Mouse (Mus musculus) megakaryocyte, adult 5-6 weeks (primary cell): Measurements from ENCODE around the gene Trim16. TPM values are rescaled to one million over a fixed set of nuclear protein-coding genes. Genes with fewer than 3 reads are reported as not detected.

Source experiments
- ATAC-seq: 2 replicates; pipeline ENCODE4 v1.8.0; 2016; ENCODE audit warnings: mild to moderate bottlenecking, inconsistent platforms; ENCODE audit not compliant: poor library complexity, severe bottlenecking
- total RNA-seq, 2 experiments: library from RNA; stranded (forward) in 1 of 2; stranded (reverse) in 1 of 2; fragments of 153-499, 151-499 nt in 1 of 2; fragments of 221-1000, 200-1000 nt in 1 of 2; gene quantifications; 2 replicates each; pipeline versions ENCODE4 v1.2.3 to v1.2.4; 2015 to 2017

Trim16 gene
- total RNA-seq (2015), result 15.4 and 25.5 TPM in 2 replicates
- 21.4 and 22.8 TPM in 2 replicates for total RNA-seq (2017)

- peak; percentile 86 for ATAC-seq
Observed at GRCm38 (mm10) chr11:62820059-62820541, at the start of gene Trim16. Gene Trim16 (plus strand): TSS chr11:62820231.

- ATAC-seq, result no peak
Observed at GRCm38 (mm10) chr11:62776510-62776909, 43.5 kb upstream of the Trim16 start.

GRCm38 (mm10) chr11:62788935-62789616 is 31.0 kb upstream of the Trim16 start, which contains the start of gene Zfp286:
Gene Zfp286 (minus strand): TSS chr11:62789462.
- ATAC-seq, result peak; percentile 81

- ATAC-seq, result no peak
Observed at GRCm38 (mm10) chr11:62789617-62789936, 30.5 kb upstream of the Trim16 start.

GRCm38 (mm10) chr11:62804119-62804518 is 15.9 kb upstream of the Trim16 start:
- ATAC-seq, result no peak

GRCm38 (mm10) chr11:62807965-62808364 is 12.1 kb upstream of the Trim16 start:
- ATAC-seq, result peak; percentile 86

GRCm38 (mm10) chr11:62809201-62809600 is 10.8 kb upstream of the Trim16 start:
- ATAC-seq, result peak; percentile 33; the same call in 1 of the 2 replicates

- ATAC-seq, result no peak
Observed at GRCm38 (mm10) chr11:62812268-62812667, 7.8 kb upstream of the Trim16 start.

GRCm38 (mm10) chr11:62813497-62813896 is 6.5 kb upstream of the Trim16 start:
- no peak for ATAC-seq

GRCm38 (mm10) chr11:62813970-62814624 is 5.9 kb upstream of the Trim16 start:
- no peak for ATAC-seq

- no peak for ATAC-seq
Observed at GRCm38 (mm10) chr11:62814625-62815024, 5.4 kb upstream of the Trim16 start.

- ATAC-seq, result no peak
Observed at GRCm38 (mm10) chr11:62815438-62815837, 4.6 kb upstream of the Trim16 start.

GRCm38 (mm10) chr11:62816591-62816990 is 3.4 kb upstream of the Trim16 start:
- no peak for ATAC-seq

GRCm38 (mm10) chr11:62819059-62819686 is 858 bp upstream of the Trim16 start:
- no peak for ATAC-seq

GRCm38 (mm10) chr11:62820661-62821437 is 818 bp downstream of the Trim16 start:
- peak; percentile 9 for ATAC-seq

- ATAC-seq, result peak; percentile 71
Observed at GRCm38 (mm10) chr11:62821893-62822292, 1.9 kb downstream of the Trim16 start.

- ATAC-seq, result no peak
Observed at GRCm38 (mm10) chr11:62824211-62824610, 4.2 kb downstream of the Trim16 start.

- no peak for ATAC-seq
Observed at GRCm38 (mm10) chr11:62825222-62826105, 5.4 kb downstream of the Trim16 start.

GRCm38 (mm10) chr11:62826106-62826733 is 6.2 kb downstream of the Trim16 start:
- ATAC-seq, result no peak

- ATAC-seq, result no peak
Observed at GRCm38 (mm10) chr11:62827135-62827534, 7.1 kb downstream of the Trim16 start.
